Mouse (Mus musculus) CH12.LX (cell line): ENCODE measurements around the gene Fgfr2. TPM values are rescaled to one million over a fixed set of nuclear protein-coding genes. Genes with fewer than 3 reads are reported as not detected.

Experiments
- DNase-seq: peaks from one replicate; pipeline ENCODE4 v3.0.0-alpha.2; 2013; ENCODE audit errors: extremely low read depth
- H3K27ac ChIP-seq: 2 replicates; pipeline ENCODE4 v1.5.1; 2012; ENCODE audit warnings: low read depth, mild to moderate bottlenecking, control low read depth, moderate library complexity; ENCODE audit not compliant: insufficient read depth
- H3K27me3 ChIP-seq: replicated peaks from 2 replicates; pipeline ENCODE3; 2012; ENCODE audit warnings: inconsistent platforms
- H3K36me3 ChIP-seq, 2 experiments: replicated peaks in 1 of 2; 2 replicates each; pipeline versions ENCODE3 to v1.6.1; 2012; ENCODE audit warnings: inconsistent platforms in 1 of 2, low read length in 1 of 2, mild to moderate bottlenecking in 1 of 2, mixed read lengths in 1 of 2, moderate library complexity in 1 of 2; ENCODE audit not compliant: control insufficient read depth in 1 of 2, insufficient read depth in 1 of 2
- H3K4me1 ChIP-seq, 2 experiments: 2 replicates each; pipeline ENCODE4 v1.6.1; 2012; ENCODE audit warnings: inconsistent platforms in 1 of 2, moderate library complexity in 1 of 2; ENCODE audit not compliant: insufficient read depth in 2 of 2, control insufficient read depth in 1 of 2
- H3K4me2 ChIP-seq: 2 replicates; pipeline ENCODE4 v1.6.1; 2012; ENCODE audit warnings: low read depth, mild to moderate bottlenecking, control low read depth; ENCODE audit not compliant: poor library complexity, insufficient read depth, severe bottlenecking
- H3K4me3 ChIP-seq, 3 experiments: fragments of 150-350 bp in 1 of 3; sonication (generic) in 1 of 3; replicated peaks in 1 of 3; 2 replicates each; pipeline versions ENCODE3 to v1.5.1; 2011 to 2012; ENCODE audit warnings: low read depth in 2 of 3, low read length in 2 of 3, mild to moderate bottlenecking in 2 of 3, moderate library complexity in 2 of 3, control low read depth in 1 of 3, improper control_type of control experiment in 1 of 3, inconsistent platforms in 1 of 3, mixed read lengths in 1 of 3; ENCODE audit not compliant: poor library complexity in 1 of 3
- H3K79me2 ChIP-seq: replicated peaks from 2 replicates; pipeline ENCODE4 v1.6.1; 2012; ENCODE audit warnings: mild to moderate bottlenecking, moderate library complexity; ENCODE audit not compliant: control insufficient read depth, poor library complexity, insufficient read depth, severe bottlenecking; ENCODE audit errors: extremely low read depth
- H3K9ac ChIP-seq: 2 replicates; pipeline ENCODE4 v1.6.1; 2012; ENCODE audit warnings: low read depth, mild to moderate bottlenecking, control low read depth, moderate library complexity; ENCODE audit not compliant: insufficient read depth
- H3K9me3 ChIP-seq: replicated peaks from 2 replicates; pipeline ENCODE3; 2012; ENCODE audit warnings: low read length, inconsistent platforms, mixed read lengths
- BHLHE40 ChIP-seq: IDR thresholded peaks from 2 replicates; pipeline ENCODE4 v1.6.1; 2011; ENCODE audit warnings: mild to moderate bottlenecking, low read depth, low read length, improper control_type of control experiment
- CHD1 ChIP-seq: IDR thresholded peaks from 2 replicates; pipeline ENCODE4 v1.6.1; 2012; ENCODE audit warnings: low read depth, low read length, improper control_type of control experiment, inconsistent platforms
- ELF1 ChIP-seq: IDR thresholded peaks from 2 replicates; pipeline ENCODE4 v1.6.1; 2014; ENCODE audit warnings: low read depth, mild to moderate bottlenecking, inconsistent platforms, low read length, improper control_type of control experiment
- EP300 ChIP-seq: IDR thresholded peaks from 2 replicates; pipeline ENCODE4 v1.6.1; 2011; ENCODE audit warnings: low read length, improper control_type of control experiment
- ETS1 ChIP-seq: conservative IDR thresholded peaks from 2 replicates; pipeline ENCODE4 v1.6.1; 2012; ENCODE audit warnings: low read depth, mild to moderate bottlenecking, inconsistent platforms, low read length, improper control_type of control experiment, moderate library complexity
- HCFC1 ChIP-seq: IDR thresholded peaks from 2 replicates; pipeline ENCODE4 v1.6.1; 2012; ENCODE audit warnings: low read depth, mild to moderate bottlenecking, inconsistent platforms, low read length, improper control_type of control experiment
- IRF4 ChIP-seq: IDR thresholded peaks from 2 replicates; pipeline ENCODE4 v1.6.1; 2014; ENCODE audit warnings: low read depth, mild to moderate bottlenecking, inconsistent platforms, low read length, improper control_type of control experiment
- JUND ChIP-seq: conservative IDR thresholded peaks from 2 replicates; pipeline ENCODE4 v1.6.1; 2011; ENCODE audit warnings: low read depth, low read length, improper control_type of control experiment
- KAT2A ChIP-seq: IDR thresholded peaks from 2 replicates; pipeline ENCODE4 v1.6.1; 2012; ENCODE audit warnings: low read length, improper control_type of control experiment, inconsistent platforms; ENCODE audit not compliant: insufficient replicate concordance
- MAFK ChIP-seq: IDR thresholded peaks from 2 replicates; pipeline ENCODE4 v1.6.1; 2011; ENCODE audit warnings: low read length, improper control_type of control experiment; ENCODE audit not compliant: insufficient replicate concordance
- MAX ChIP-seq: IDR thresholded peaks from 2 replicates; pipeline ENCODE4 v1.6.1; 2011; ENCODE audit warnings: low read length, improper control_type of control experiment
- MXI1 ChIP-seq: IDR thresholded peaks from 2 replicates; pipeline ENCODE4 v1.6.1; 2011; ENCODE audit warnings: mild to moderate bottlenecking, low read depth, low read length, improper control_type of control experiment
- NRF1 ChIP-seq: IDR thresholded peaks from 2 replicates; pipeline ENCODE4 v1.6.1; 2014; ENCODE audit warnings: low read depth, mild to moderate bottlenecking, inconsistent platforms, low read length, improper control_type of control experiment, moderate library complexity
- PAX5 ChIP-seq: IDR thresholded peaks from 2 replicates; pipeline ENCODE4 v1.6.1; 2012; ENCODE audit warnings: low read length, inconsistent platforms, mixed read lengths
- POLR2A ChIP-seq: IDR thresholded peaks from 2 replicates; pipeline ENCODE4 v1.6.1; 2011; ENCODE audit warnings: low read depth, mild to moderate bottlenecking, improper control_type of control experiment, low read length
- RCOR1 ChIP-seq: conservative IDR thresholded peaks from 2 replicates; pipeline ENCODE4 v1.6.1; 2012; ENCODE audit warnings: low read depth, mild to moderate bottlenecking, inconsistent platforms, low read length, improper control_type of control experiment
- SIN3A ChIP-seq: IDR thresholded peaks from 2 replicates; pipeline ENCODE4 v1.6.1; 2012; ENCODE audit warnings: low read length, improper control_type of control experiment, inconsistent platforms
- TBP ChIP-seq: conservative IDR thresholded peaks from 2 replicates; pipeline ENCODE4 v1.6.1; 2011; ENCODE audit warnings: low read depth, low read length, improper control_type of control experiment
- USF2 ChIP-seq: conservative IDR thresholded peaks from 2 replicates; pipeline ENCODE4 v1.6.1; 2011; ENCODE audit warnings: low read depth, low read length, improper control_type of control experiment
- ZC3H11A ChIP-seq: IDR thresholded peaks from 2 replicates; pipeline ENCODE4 v1.6.1; 2012; ENCODE audit warnings: low read depth, mild to moderate bottlenecking, inconsistent platforms, low read length, improper control_type of control experiment
- ZKSCAN1 ChIP-seq: IDR thresholded peaks from 2 replicates; pipeline ENCODE4 v1.6.1; 2012; ENCODE audit warnings: low read depth, inconsistent platforms, low read length, improper control_type of control experiment, borderline replicate concordance
- ZMIZ1 ChIP-seq: IDR thresholded peaks from 2 replicates; pipeline ENCODE4 v1.6.1; 2012; ENCODE audit warnings: low read depth, mild to moderate bottlenecking, inconsistent platforms, low read length, improper control_type of control experiment
- ZNF384 ChIP-seq: IDR thresholded peaks from 2 replicates; pipeline ENCODE4 v1.6.1; 2012; ENCODE audit warnings: low read depth, low read length, improper control_type of control experiment, inconsistent platforms
- dilution Hi-C: fragments of 300-500 bp; cut with MboI; formaldehyde crosslinking; loops from 2 replicates; pipeline ENCODE4 v1.14.3; 2020; ENCODE audit warnings: low sequenced_read_pairs; ENCODE audit not compliant: extremely low pct_unique_long_range_greater_than_20kb, extremely low pct_ligation_motif_present
- in situ Hi-C: fragments of 300-500 bp; cut with MboI; formaldehyde crosslinking; loops from 3 replicates; pipeline ENCODE4 v1.14.3; 2019; ENCODE audit warnings: low sequenced_read_pairs, low pct_ligation_motif_present, low pct_unique_long_range_greater_than_20kb, mixed read lengths
- polyA plus RNA-seq: library from polyadenylated mRNA; unstranded; fragments of >175 nt; gene quantifications from 2 replicates; pipeline ENCODE4 v1.2.1, GENCODE M21; 2012; ENCODE audit warnings: low read depth; ENCODE audit not compliant: insufficient read length
- total RNA-seq, 2 experiments: library from RNA; depleted of rRNA; stranded (reverse); fragments of 300-350 nt in 1 of 2; fragments of >200 nt in 1 of 2; gene quantifications; 2 replicates each; pipeline ENCODE4 v1.2.3; 2012 to 2014

The Fgfr2 gene
- total and polyA plus RNA-seq, 3 experiments = not detected

GRCm38 (mm10) chr7:131603186-131603585, 1520.0 kb downstream of the Fgfr2 start:
- no peak overlapping the region for H3K27ac ChIP-seq
- H3K9ac ChIP-seq = no peak overlapping the region
- no peak overlapping the region for H3K4me3 ChIP-seq
- H3K4me1 ChIP-seq = no peaks in the 10 kb centered on the region
- H3K79me2 ChIP-seq = no peaks in the 10 kb centered on the region
- H3K36me3 ChIP-seq = no peaks in the 10 kb centered on the region
- dilution Hi-C loops (no loop called here), in situ Hi-C loops (no loop called here)
- TF ChIP-seq IRF4 (no peak), SIN3A (no peak), ZKSCAN1 (no peak), ZMIZ1 (no peak), NRF1 (no peak)
- H3K4me2 ChIP-seq = no peak overlapping the region
- no peaks in the 10 kb centered on the region for H3K9me3 ChIP-seq
- DNase-seq = no peak
- peaks cover 92% of the 10 kb centered on the region for H3K27me3 ChIP-seq

GRCm38 (mm10) chr7:131602106-131602505, 1521.0 kb downstream of the Fgfr2 start:
- H3K79me2 ChIP-seq = no peaks in the 10 kb centered on the region
- H3K4me1 ChIP-seq = no peaks in the 10 kb centered on the region
- H3K27me3 ChIP-seq = peaks cover 91% of the 10 kb centered on the region
- no peak for DNase-seq
- no peak for TF ChIP-seq POLR2A
- TF ChIP-seq ELF1 = no peak
- TF ChIP-seq BHLHE40 = no peak
- TF ChIP-seq HCFC1 = no peak
- no peak for TF ChIP-seq MAX
- no peak for TF ChIP-seq PAX5
- no peak for TF ChIP-seq ETS1
- no peak for TF ChIP-seq USF2
- no peak for TF ChIP-seq IRF4
- TF ChIP-seq MXI1 = no peak
- TF ChIP-seq RCOR1 = no peak
- TF ChIP-seq ZNF384 = no peak
- no peak for TF ChIP-seq ZC3H11A
- no peak for TF ChIP-seq MAFK
- no peak for TF ChIP-seq CHD1
- no peak for TF ChIP-seq ZKSCAN1
- no peak for TF ChIP-seq EP300
- TF ChIP-seq KAT2A = no peak
- no peak for TF ChIP-seq TBP
- no peak for TF ChIP-seq JUND
- H3K9ac ChIP-seq = no peak overlapping the region
- no peak overlapping the region for H3K27ac ChIP-seq
- dilution Hi-C loops (no loop called here), in situ Hi-C loops (no loop called here)
- no peaks in the 10 kb centered on the region for H3K9me3 ChIP-seq
- H3K36me3 ChIP-seq = no peaks in the 10 kb centered on the region
- H3K4me3 ChIP-seq = no peak overlapping the region
- no peak overlapping the region for H3K4me2 ChIP-seq
